Mouse (Mus musculus): ENCODE data around the gene Dlg2.

DNA sequence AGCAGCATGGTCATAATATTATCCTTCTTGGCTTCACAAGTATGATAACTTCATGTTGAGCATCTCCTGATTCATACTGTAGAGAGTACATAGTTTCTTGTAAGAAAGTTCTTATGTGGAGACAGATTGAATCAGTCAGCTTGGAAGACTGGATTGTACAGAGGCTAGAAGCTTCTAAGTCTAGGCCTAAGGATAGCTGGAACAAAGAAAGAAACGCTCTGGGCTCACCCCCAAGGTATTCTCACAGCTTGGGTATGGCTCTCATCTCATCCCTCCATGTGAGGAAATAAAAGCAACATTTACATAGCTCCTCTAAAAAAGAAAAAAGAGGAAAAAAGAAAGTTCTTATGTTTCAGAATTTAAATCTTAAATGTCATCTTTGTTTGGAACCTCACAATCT is 1466.8 kb downstream of the Dlg2 start:
- no peak for TF ChIP-seq CTCF (IDR thresholded peaks at IDR 0.05; ENCODE audit: low read depth, low read length)
- no peak for TF ChIP-seq POLR2A (IDR thresholded peaks at IDR 0.05; ENCODE audit: borderline replicate concordance, low read depth, low read length)

All from bone marrow macrophage, adult 2 months (primary cell).